Mouse (Mus musculus) brain, embryonic 14.5 days (tissue): ENCODE measurements at regions not wholly inside any gene's neighbourhood (a gene's known extent, or its start where the extent isn't known, plus 50 kb on each side); places are given as distances from the start of the nearest gene placed in this dataset.

ENCODE experiments used
- CTCF ChIP-seq: fragments of 200-500 bp; IDR thresholded peaks from 2 replicates; pipeline ENCODE4 v1.5.1; 2012; ENCODE audit warnings: inconsistent platforms, mild to moderate bottlenecking, moderate library complexity, borderline replicate concordance; ENCODE audit not compliant: insufficient read depth, insufficient read length; ENCODE audit errors: extremely low read depth
- POLR2A ChIP-seq: fragments of 200-500 bp; IDR thresholded peaks from 2 replicates; pipeline ENCODE4 v1.6.1; 2012; ENCODE audit warnings: mild to moderate bottlenecking, inconsistent platforms, borderline replicate concordance; ENCODE audit not compliant: poor library complexity, insufficient read depth, insufficient read length, severe bottlenecking; ENCODE audit errors: extremely low read depth

GRCm38 (mm10) chr4:152637088-152637487 lies 159.4 kb upstream of the Kcnab2 start:
- TF ChIP-seq CTCF, result no peak
- TF ChIP-seq POLR2A, result no peak
